Mouse (Mus musculus): ENCODE results near the gene Gipc1. TPM values are rescaled to one million over a fixed set of nuclear protein-coding genes. Genes with fewer than 3 reads are reported as not detected.
A peak's percentile ranks its signal among the peaks of the same experiment; 100 is the strongest.

Gipc1 gene
- polyA plus RNA-seq, 1 experiment from 2014 or later = 192 TPM

DNA sequence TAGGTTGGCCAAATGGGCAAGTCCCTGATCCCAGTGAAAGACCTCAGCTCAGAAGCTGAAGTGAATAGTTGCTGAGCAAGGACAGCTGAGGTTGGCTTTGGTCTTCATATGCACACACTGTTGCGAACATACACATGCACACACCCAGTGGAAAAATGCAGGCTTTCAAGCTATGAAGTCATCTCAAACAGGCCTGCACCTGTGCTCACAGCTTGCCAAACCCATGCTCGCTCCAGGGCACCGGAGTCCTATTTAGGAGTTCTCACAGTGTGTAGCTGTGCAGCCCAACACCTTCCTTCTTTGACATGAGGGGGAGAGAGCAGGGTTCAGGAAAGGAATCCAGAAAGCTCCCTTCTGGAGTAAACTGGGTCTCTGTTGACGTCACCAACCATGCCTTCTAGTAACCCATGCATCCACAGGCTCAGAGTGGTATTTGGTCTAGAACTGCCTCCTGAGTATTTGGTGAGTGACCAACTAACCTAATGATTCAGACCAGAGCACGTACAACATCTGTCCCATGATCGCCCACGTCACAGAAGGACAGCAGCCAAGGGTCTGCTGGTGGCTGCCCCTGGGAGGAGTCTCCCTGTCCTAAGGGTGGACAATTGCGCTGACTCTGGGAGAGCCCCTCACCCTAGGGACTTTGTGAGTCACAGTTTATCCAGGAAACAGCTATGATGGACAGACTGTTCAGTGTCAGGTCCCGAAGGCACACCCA lies 32.8 kb upstream of the Gipc1 start:
- H3K36me3 ChIP-seq = no peaks in the 10 kb centered on the region
- peak overlapping the region; percentile 82 for H3K27ac ChIP-seq (replicated peaks)
- H3K4me2 ChIP-seq (replicated peaks) = 0 out of 2 replicates have a peak overlapping the region, but pooled peaks have one; percentile 2
- H3K4me1 ChIP-seq = peaks cover 11% of the 10 kb centered on the region; the same call in 1 of the 2 replicates
- H3K4me3 ChIP-seq (replicated peaks) = no peak overlapping the region
- no peak overlapping the region for H3K9ac ChIP-seq
- H3K27me3 ChIP-seq = no peaks in the 10 kb centered on the region
- no peak; the same call in 1 of the 2 replicates for ATAC-seq (ENCODE audit: insufficient number of reproducible peaks, low FRiP score, low TSS enrichment, low read depth)
- 74% methylated on average over 9 of the region's 9 CpGs for WGBS
- H3K9me3 ChIP-seq (replicated peaks) = no peaks in the 10 kb centered on the region

DNA sequence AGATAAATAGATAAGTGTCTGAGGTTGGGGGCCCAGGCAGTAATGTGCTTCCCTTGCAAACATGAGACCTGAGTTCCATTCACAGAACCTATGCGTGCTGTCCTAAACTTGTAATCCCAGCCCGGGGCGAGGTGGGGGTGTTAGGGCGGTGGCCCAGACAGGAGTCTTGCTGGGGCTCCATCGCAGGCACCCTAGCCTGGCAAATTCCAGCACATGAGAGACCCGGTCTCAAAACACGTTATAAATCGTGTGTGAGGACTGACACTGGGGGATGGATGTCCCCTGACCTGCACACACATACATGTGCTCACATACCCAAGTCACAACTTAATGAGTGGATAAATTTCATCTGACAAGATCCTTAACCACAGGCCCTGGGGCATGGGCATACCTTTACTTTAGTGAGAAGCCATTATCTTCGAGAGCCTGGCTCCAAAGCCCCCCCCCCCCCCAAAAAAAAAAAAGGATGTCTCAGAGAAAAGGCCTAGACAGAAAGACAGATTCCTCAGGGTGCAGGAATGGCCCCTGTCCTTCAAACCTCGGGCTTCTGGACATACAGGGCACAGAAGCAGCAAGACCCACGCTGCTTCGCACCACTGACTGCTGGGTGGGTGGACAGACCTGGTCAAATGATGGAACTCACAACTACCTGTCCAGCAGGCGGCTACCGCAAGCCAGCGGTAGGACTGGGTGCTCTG lies 30.6 kb upstream of the Gipc1 start:
- H3K36me3 ChIP-seq = no peaks in the 10 kb centered on the region
- ATAC-seq (ENCODE audit: insufficient number of reproducible peaks, low FRiP score, low TSS enrichment, low read depth) = 0 out of 2 replicates have a peak, but pooled peaks have one; percentile 6
- peak overlapping the region; percentile 33; the same call in 1 of the 2 replicates for H3K9ac ChIP-seq
- peak overlapping the region; percentile 44 for H3K4me3 ChIP-seq (replicated peaks)
- H3K4me2 ChIP-seq (replicated peaks) = peak overlapping the region; percentile 79
- no peaks in the 10 kb centered on the region for H3K27me3 ChIP-seq
- H3K27ac ChIP-seq (replicated peaks) = no peak overlapping the region; the same call in 1 of the 2 replicates
- no peaks in the 10 kb centered on the region for H3K9me3 ChIP-seq (replicated peaks)
- H3K4me1 ChIP-seq = peaks cover 11% of the 10 kb centered on the region; the same call in 1 of the 2 replicates
- 44% methylated on average over 15 of the region's 15 CpGs for WGBS

DNA sequence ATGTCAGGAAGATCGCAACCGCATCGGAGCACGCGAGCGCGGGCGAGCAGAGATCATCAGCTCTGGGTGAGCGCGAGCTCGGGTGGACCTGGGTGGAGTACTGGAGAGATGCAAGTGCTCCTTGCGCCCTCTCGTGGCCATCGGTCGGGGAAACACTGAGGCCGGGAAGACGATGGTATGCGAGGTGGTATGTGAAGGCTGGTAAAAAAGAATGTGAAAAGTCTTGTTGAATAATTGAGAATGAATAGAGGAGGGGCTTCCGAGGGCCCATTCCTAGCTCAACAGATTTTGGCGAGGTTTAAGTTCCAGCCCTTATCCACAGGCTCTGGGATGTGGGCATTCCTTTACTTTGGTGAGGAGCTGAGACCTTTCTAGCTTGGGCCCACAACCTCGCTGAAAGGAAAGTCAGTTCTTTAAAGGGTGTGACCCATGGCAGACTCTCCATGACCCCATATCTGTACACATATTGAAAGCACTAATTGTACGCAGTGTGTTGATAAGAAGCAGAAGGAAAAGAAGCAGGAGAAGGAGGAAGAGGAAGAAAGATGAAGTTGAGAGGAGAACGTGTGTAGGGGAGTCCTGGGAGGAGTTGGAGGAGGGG lies 30.0 kb upstream of the Gipc1 start:
- H3K4me2 ChIP-seq (replicated peaks) = peak overlapping the region; percentile 79
- no peaks in the 10 kb centered on the region for H3K9me3 ChIP-seq (replicated peaks)
- H3K4me3 ChIP-seq (replicated peaks) = peak overlapping the region; percentile 44
- peak overlapping the region; percentile 33; the same call in 1 of the 2 replicates for H3K9ac ChIP-seq
- H3K36me3 ChIP-seq = no peaks in the 10 kb centered on the region
- H3K27ac ChIP-seq (replicated peaks) = no peak overlapping the region; the same call in 1 of the 2 replicates
- peaks cover 11% of the 10 kb centered on the region; the same call in 1 of the 2 replicates for H3K4me1 ChIP-seq
- H3K27me3 ChIP-seq = no peaks in the 10 kb centered on the region
- WGBS = 10% methylated on average over 23 of the region's 23 CpGs
- ATAC-seq (ENCODE audit: insufficient number of reproducible peaks, low FRiP score, low TSS enrichment, low read depth) = peak; percentile 87

DNA sequence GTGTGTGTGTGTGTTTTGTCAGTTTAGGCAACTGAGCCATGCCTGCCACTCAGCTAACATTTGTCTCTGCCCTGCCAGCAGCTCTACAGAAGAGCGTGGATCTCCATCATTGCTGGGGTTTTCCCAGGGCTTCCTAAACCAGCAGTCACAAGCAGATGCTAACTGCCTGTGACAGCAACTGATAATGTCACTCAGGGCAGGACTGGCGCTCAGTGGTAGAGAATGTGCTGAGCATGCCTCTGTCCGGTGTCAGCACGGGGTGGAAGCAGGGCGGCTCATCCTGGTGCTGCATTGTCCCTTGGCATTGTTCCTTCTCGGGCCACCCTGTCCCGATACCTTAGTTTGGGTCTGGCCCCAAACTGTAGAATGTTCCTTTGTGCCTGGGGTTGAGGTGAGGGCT lies 28.9 kb upstream of the Gipc1 start:
- Histone ChIP-seq H3K4me1 (peaks cover 11% of the 10 kb centered on the region; the same call in 1 of the 2 replicates), H3K9me3 (replicated peaks) (no peaks in the 10 kb centered on the region), H3K4me2 (replicated peaks) (no peak overlapping the region), H3K27ac (replicated peaks) (no peak overlapping the region), H3K36me3 (no peaks in the 10 kb centered on the region), H3K27me3 (no peaks in the 10 kb centered on the region), H3K4me3 (replicated peaks) (no peak overlapping the region), H3K9ac (no peak overlapping the region)
- whole genome bisulfite sequencing = 84% methylated on average over 7 of the region's 7 CpGs
- ATAC-seq (ENCODE audit: insufficient number of reproducible peaks, low FRiP score, low TSS enrichment, low read depth) = no peak

DNA sequence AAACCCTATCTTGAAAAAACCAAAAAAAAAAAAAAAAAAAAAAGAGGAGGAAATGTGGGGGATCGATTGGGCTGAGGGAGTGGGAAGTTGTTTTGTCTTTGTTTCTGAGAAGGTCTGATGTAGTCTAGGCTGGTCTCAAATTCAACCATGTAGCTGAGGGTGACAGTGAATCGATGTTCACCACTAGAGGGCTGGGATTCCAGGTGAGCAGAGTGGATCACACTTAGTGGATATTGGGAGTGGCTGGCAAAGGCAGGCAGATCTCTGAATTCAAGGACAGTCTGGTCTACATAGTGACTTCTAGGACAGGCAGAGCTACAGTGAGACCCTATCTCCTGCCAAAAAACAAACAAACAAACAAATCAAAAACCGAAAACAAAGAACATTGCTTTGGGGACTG lies 27.7 kb upstream of the Gipc1 start:
- no peak for ATAC-seq (ENCODE audit: insufficient number of reproducible peaks, low FRiP score, low TSS enrichment, low read depth)
- H3K4me1 ChIP-seq = peaks cover 11% of the 10 kb centered on the region; the same call in 1 of the 2 replicates
- no peak overlapping the region for H3K9ac ChIP-seq
- no peaks in the 10 kb centered on the region for H3K36me3 ChIP-seq
- no peaks in the 10 kb centered on the region for H3K9me3 ChIP-seq (replicated peaks)
- no peak overlapping the region for H3K4me2 ChIP-seq (replicated peaks)
- WGBS = 22% methylated on average over 3 of the region's 3 CpGs
- no peak overlapping the region for H3K4me3 ChIP-seq (replicated peaks)
- no peak overlapping the region for H3K27ac ChIP-seq (replicated peaks)
- H3K27me3 ChIP-seq = no peaks in the 10 kb centered on the region

DNA sequence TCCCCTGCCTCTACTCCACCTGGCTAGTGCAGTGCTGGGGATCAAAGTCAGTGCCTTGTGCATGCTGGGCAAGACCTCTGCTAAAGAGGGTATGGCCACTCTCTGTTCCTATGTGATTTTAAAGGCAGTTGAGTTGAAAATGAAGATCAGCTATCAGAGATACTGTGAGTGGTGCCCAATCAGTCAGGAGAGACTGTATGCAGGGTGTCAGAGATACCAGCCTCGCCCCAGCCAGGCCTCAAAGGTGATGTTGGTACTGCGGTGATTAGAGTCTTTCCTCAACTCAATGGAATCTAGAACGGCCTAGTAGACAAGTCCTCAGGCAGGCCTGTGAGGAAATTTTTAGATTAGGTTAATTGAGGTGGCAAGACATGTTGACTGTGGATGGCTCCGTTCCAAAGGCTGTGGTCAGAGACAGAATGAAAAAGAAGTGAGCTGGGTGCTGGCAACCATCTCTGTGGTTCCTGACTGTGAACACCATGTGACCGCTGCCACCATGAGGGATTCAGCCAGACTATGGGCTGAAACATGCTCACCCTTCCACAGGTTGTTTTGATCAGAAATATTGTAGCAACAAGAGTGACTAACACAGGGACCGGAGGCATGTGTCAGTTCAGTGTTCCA lies 26.7 kb upstream of the Gipc1 start:
- Histone ChIP-seq H3K27me3 (no peaks in the 10 kb centered on the region), H3K4me1 (peaks cover 11% of the 10 kb centered on the region; the same call in 1 of the 2 replicates), H3K4me3 (replicated peaks) (no peak overlapping the region), H3K27ac (replicated peaks) (no peak overlapping the region), H3K4me2 (replicated peaks) (no peak overlapping the region), H3K9ac (no peak overlapping the region), H3K36me3 (no peaks in the 10 kb centered on the region), H3K9me3 (replicated peaks) (no peaks in the 10 kb centered on the region)
- no peak for ATAC-seq (ENCODE audit: insufficient number of reproducible peaks, low FRiP score, low TSS enrichment, low read depth)
- 81% methylated on average over 6 of the region's 6 CpGs for WGBS

DNA sequence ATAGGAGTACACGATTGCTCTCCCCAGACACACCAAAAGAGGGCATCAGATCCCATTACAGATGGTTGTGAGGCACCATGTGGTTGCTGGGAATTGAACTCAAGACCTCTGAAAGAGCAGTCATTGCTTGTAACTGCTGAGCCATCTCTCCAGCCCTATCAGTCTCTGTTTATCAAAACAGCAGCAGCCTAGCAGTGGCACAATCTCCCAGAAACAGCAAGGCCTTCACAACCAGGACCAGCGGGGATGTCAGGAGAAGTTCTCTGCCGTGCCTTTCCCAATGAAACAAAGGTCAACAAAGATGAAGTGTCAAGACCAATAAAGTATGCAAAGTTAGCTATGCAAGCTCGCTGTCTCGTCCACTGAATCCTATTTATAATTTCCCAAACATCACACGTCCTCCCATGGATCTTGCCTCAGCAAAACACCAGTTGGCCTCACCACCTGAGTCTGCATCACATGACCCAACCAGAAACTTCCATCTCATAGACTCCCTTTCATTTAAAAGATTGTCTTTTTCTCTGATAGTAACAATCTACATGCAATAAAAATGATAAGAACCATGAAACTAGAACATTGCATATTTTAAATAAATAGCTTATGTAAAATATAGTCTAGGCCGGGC lies 20.3 kb upstream of the Gipc1 start:
- H3K9ac ChIP-seq = no peak overlapping the region
- H3K27ac ChIP-seq (replicated peaks) = no peak overlapping the region
- WGBS = 82% methylated on average over 7 of the region's 7 CpGs
- no peak for ATAC-seq (ENCODE audit: insufficient number of reproducible peaks, low FRiP score, low TSS enrichment, low read depth)
- H3K4me3 ChIP-seq (replicated peaks) = no peak overlapping the region
- H3K9me3 ChIP-seq (replicated peaks) = no peaks in the 10 kb centered on the region
- no peaks in the 10 kb centered on the region for H3K4me1 ChIP-seq
- H3K27me3 ChIP-seq = no peaks in the 10 kb centered on the region
- no peak overlapping the region for H3K4me2 ChIP-seq (replicated peaks)
- H3K36me3 ChIP-seq = no peaks in the 10 kb centered on the region

DNA sequence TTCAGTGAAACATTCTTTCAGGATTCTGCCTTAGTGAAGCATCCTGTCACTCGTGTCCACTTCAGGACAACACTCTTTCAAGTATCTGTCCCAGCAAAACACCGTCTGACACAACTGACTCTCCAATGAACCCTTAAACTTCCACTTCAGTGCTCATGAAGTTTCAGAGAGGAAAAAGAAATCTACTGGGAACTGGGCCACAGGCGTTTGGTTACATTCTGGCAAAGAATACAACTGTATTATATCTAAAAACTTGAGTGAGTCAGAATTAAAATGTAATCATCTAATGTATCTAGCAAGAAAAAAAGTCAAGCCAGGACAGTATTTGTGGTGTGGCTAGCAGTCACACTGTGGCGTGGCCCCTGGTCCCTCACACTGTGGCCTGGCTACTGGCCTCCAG lies 13.6 kb upstream of the Gipc1 start:
- Histone ChIP-seq H3K4me2 (replicated peaks) (no peak overlapping the region), H3K4me3 (replicated peaks) (no peak overlapping the region), H3K4me1 (no peaks in the 10 kb centered on the region), H3K27me3 (no peaks in the 10 kb centered on the region), H3K9ac (no peak overlapping the region), H3K27ac (replicated peaks) (no peak overlapping the region), H3K36me3 (no peaks in the 10 kb centered on the region), H3K9me3 (replicated peaks) (no peaks in the 10 kb centered on the region)
- ATAC-seq (ENCODE audit: insufficient number of reproducible peaks, low FRiP score, low TSS enrichment, low read depth) = no peak
- 57% methylated on average over 4 of the region's 4 CpGs for WGBS

DNA sequence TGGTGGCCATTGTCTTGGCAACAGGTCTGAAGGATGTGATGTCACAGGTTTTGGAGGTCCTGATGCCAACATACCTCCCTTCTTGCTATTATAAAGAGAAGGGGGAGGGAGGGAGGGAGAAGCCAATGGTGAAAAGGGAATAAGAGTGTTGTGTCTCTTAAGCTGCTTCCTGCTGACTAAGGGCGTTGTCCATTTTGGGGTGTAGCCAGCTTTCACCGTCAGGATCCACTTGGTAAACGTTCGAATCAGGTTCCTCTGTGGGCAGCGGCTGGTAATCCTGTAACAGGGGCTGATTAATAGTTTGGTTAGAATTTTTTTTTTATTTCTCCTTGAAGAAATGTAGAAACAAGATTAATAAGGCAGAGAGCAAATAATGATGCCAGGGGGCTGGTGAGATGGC lies 12.8 kb upstream of the Gipc1 start:
- Histone ChIP-seq H3K9me3 (replicated peaks) (no peaks in the 10 kb centered on the region), H3K9ac (no peak overlapping the region), H3K27ac (replicated peaks) (no peak overlapping the region), H3K4me2 (replicated peaks) (no peak overlapping the region), H3K4me3 (replicated peaks) (no peak overlapping the region), H3K4me1 (no peaks in the 10 kb centered on the region), H3K27me3 (no peaks in the 10 kb centered on the region), H3K36me3 (no peaks in the 10 kb centered on the region)
- WGBS = 66% methylated on average over 5 of the region's 5 CpGs
- ATAC-seq (ENCODE audit: insufficient number of reproducible peaks, low FRiP score, low TSS enrichment, low read depth) = no peak

DNA sequence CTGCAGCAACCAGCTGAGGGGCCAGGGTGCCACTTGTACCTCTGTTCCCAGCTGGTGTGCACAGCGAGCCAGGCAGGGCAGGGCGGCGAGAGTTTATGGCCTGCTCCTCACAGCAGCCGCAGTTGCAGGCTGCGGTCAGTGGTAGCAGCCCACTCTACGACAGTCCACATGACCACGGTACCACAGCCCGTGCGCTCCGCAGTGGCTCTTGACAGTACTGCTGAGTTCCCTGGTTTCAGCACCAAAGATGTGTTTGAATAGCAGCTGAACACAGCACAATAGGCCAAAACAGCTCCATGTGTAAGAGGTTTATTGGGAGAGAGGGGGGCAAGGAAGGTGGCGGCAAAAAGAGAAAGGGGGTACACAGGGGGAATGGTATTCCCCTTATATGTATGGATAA lies 5.0 kb upstream of the Gipc1 start:
- H3K4me2 ChIP-seq (replicated peaks) = no peak overlapping the region
- no peak overlapping the region for H3K9ac ChIP-seq
- peaks cover 9% of the 10 kb centered on the region for H3K4me1 ChIP-seq
- H3K27me3 ChIP-seq = no peaks in the 10 kb centered on the region
- WGBS = 96% methylated on average over 11 of the region's 11 CpGs
- H3K4me3 ChIP-seq (replicated peaks) = no peak overlapping the region
- no peaks in the 10 kb centered on the region for H3K36me3 ChIP-seq
- no peak overlapping the region for H3K27ac ChIP-seq (replicated peaks)
- no peak for ATAC-seq (ENCODE audit: insufficient number of reproducible peaks, low FRiP score, low TSS enrichment, low read depth)
- H3K9me3 ChIP-seq (replicated peaks) = no peaks in the 10 kb centered on the region

DNA sequence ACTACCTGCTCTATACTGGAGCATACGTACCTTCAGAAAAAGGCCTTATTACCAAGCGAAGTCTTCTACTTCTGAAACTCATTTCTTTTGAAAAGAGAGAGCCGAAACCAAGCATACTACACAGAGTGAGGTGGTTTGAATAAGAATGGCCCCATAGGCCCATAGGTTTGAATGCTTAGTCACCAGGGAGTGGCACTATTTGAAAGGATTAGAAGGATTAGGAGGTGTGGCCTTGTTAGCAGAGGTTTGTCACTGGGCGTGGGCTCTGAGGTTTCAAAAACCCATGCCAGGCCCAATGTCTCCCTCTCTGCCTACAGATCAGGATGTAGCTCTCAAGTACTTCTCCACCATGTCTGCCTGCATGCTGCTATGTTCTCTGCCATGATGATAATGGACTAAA lies 4.4 kb upstream of the Gipc1 start:
- H3K4me1 ChIP-seq = peaks cover 9% of the 10 kb centered on the region
- no peak overlapping the region for H3K4me3 ChIP-seq (replicated peaks)
- no peaks in the 10 kb centered on the region for H3K36me3 ChIP-seq
- H3K9ac ChIP-seq = no peak overlapping the region
- no peaks in the 10 kb centered on the region for H3K9me3 ChIP-seq (replicated peaks)
- H3K27me3 ChIP-seq = no peaks in the 10 kb centered on the region
- ATAC-seq (ENCODE audit: insufficient number of reproducible peaks, low FRiP score, low TSS enrichment, low read depth) = no peak
- no peak overlapping the region for H3K4me2 ChIP-seq (replicated peaks)
- no peak overlapping the region for H3K27ac ChIP-seq (replicated peaks)
- WGBS = 94% methylated on average over 4 of the region's 4 CpGs

Data from embryonic facial prominence, embryonic 15.5 days (tissue).